8 mouse cellular contexts compared by ENCODE assay signal in the genomic region with DNA sequence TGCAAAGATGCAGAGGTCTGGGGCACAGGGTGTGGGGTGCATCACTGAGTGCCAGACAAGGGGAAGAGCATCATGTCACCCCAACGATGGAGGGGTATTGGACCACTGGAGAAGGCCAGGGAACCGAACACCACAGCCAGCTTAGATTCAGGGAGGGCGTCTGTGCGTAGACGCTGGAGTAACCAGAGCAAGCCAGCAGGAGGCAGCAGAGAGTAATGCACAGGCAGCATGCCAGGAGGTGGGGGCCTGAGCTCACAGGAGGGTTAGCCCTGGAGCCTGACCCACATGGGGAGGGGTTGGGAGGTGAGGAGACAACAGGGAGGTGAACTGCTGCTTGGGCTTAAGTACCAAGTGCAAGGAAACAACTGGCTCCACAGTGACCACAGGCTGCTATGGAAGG. TPM values are rescaled to one million over a fixed set of nuclear protein-coding genes. Genes with fewer than 3 reads are reported as not detected.
DNase-seq lines count a peak whose midpoint lies in the region; ATAC-seq and TF ChIP-seq lines count a peak whose summit lies in the region.

No protein-coding gene starts in this region.

- no peaks in the 10 kb centered on the region for H3K4me1 ChIP-seq in bone marrow macrophage, adult 2 months (ENCODE audit: control insufficient read depth, insufficient read depth, low read length)
- H3K4me1 ChIP-seq in heart, embryonic 14.5 days (ENCODE audit: control insufficient read depth in 2 of 2, insufficient read depth in 2 of 2, low read length in 2 of 2) = peaks cover 14% of the 10 kb centered on the region in 2 experiments; a peak in 3 of 4 replicates
- H3K4me1 ChIP-seq in lung, adult 2 months (ENCODE audit: control insufficient read depth, insufficient read depth, low read length) = peaks cover 10% of the 10 kb centered on the region; the same call in 1 of the 2 replicates
- H3K4me1 ChIP-seq in thymus, adult 2 months (replicated peaks; ENCODE audit: control insufficient read depth, insufficient read depth, low read length) = no peaks in the 10 kb centered on the region

- no peaks in the 10 kb centered on the region for H3K36me3 ChIP-seq in heart, embryonic 14.5 days (ENCODE audit: control insufficient read depth, insufficient read depth, low read length)
- H3K36me3 ChIP-seq in thymus, adult 2 months (ENCODE audit: control insufficient read depth, insufficient read depth, low read length) = peaks cover 11% of the 10 kb centered on the region; the same call in 1 of the 2 replicates

- no peak overlapping the region for H3K4me3 ChIP-seq in bone marrow macrophage, adult 2 months (ENCODE audit: insufficient read depth, low read length)
- no peak overlapping the region for H3K4me3 ChIP-seq in heart, embryonic 14.5 days (ENCODE audit: control insufficient read depth in 1 of 2, insufficient read depth in 1 of 2, low read depth in 1 of 2, low read length in 2 of 2)
- no peak overlapping the region for H3K4me3 ChIP-seq in lung, adult 2 months (replicated peaks; ENCODE audit: extremely low read depth, low read depth, low read length)
- H3K4me3 ChIP-seq in thymus, adult 2 months (ENCODE audit: control insufficient read depth, insufficient read depth, low read length) = no peak overlapping the region

- no peak for TF ChIP-seq POLR2A in bone marrow macrophage, adult 2 months (IDR thresholded peaks at IDR 0.05; ENCODE audit: borderline replicate concordance, low read depth, low read length)
- no peak for TF ChIP-seq POLR2A in lung, adult 2 months (IDR thresholded peaks at IDR 0.05; ENCODE audit: borderline replicate concordance, extremely low read depth, low read depth, low read length)
- no peak for TF ChIP-seq POLR2A in thymus, adult 2 months (IDR thresholded peaks at IDR 0.05; ENCODE audit: control insufficient read depth, extremely low read depth, insufficient read depth, low read length, poor library complexity)

- peak; percentile 78 to 87 for DNase-seq in CD8-positive naive resting alpha-beta T cell, adult 2 months (ENCODE audit: low read depth in 2 of 2, low spot score in 2 of 2)
- DNase-seq in kidney, postnatal 10 days = peak; percentile 85
- peak; percentile 78 for DNase-seq in lung, adult 2 months
- DNase-seq in thymus, adult 2 months = peak; percentile 88

- H3K27ac ChIP-seq in bone marrow macrophage, adult 2 months (ENCODE audit: insufficient read depth, low read depth, low read length) = no peak overlapping the region
- H3K27ac ChIP-seq in heart, embryonic 14.5 days (replicated peaks in 1 of 2; ENCODE audit: control insufficient read depth in 1 of 2, insufficient read depth in 1 of 2, low read depth in 2 of 2, low read length in 2 of 2) = no peak overlapping the region
- no peak overlapping the region for H3K27ac ChIP-seq in thymus, adult 2 months (ENCODE audit: control insufficient read depth, insufficient read depth, low read length)

- peak; percentile 80 for TF ChIP-seq CTCF in bone marrow macrophage, adult 2 months (IDR thresholded peaks at IDR 0.05; ENCODE audit: low read depth, low read length)
- peak; percentile 90 for TF ChIP-seq CTCF in lung, adult 2 months (IDR thresholded peaks at IDR 0.05; ENCODE audit: insufficient read depth, low read length)
- peak; percentile 98 for TF ChIP-seq CTCF in thymus, adult 2 months (IDR thresholded peaks at IDR 0.05; ENCODE audit: borderline replicate concordance, control insufficient read depth, extremely low read depth, insufficient read depth, low read length, poor library complexity)

- H3K9ac ChIP-seq in heart, embryonic 14.5 days (ENCODE audit: low read length) = no peak overlapping the region

- ATAC-seq in erythroblast, adult 5-6 weeks (replicated peaks; ENCODE audit: low FRiP score, poor library complexity, severe bottlenecking) = peak; percentile 46
- peak; percentile 42; the same call in 1 of the 2 replicates for ATAC-seq in heart, embryonic 14.5 days (ENCODE audit: insufficient number of reproducible peaks, insufficient read depth, low FRiP score, low read depth)
- peak; percentile 80 for ATAC-seq in neutrophil, adult 5-6 weeks (ENCODE audit: extremely low read depth, insufficient number of reproducible peaks, low FRiP score, poor library complexity, severe bottlenecking)

- no peak overlapping the region for H3K4me2 ChIP-seq in heart, embryonic 14.5 days (ENCODE audit: low read length)

- no peaks in the 10 kb centered on the region for H3K9me3 ChIP-seq in heart, embryonic 14.5 days (ENCODE audit: control insufficient read depth, low read length)

- WGBS in heart, embryonic 14.5 days = 19% methylated on average over 5 of the region's 5 CpGs
- WGBS in lung, adult 2 months = 41% methylated on average over 5 of the region's 5 CpGs
- WGBS in thymus, adult 2 months = 40% methylated on average over 5 of the region's 5 CpGs

- H3K27me3 ChIP-seq in heart, embryonic 14.5 days (ENCODE audit: control insufficient read depth, insufficient read depth, low read length) = peaks cover 55% of the 10 kb centered on the region
- no peaks in the 10 kb centered on the region for H3K27me3 ChIP-seq in thymus, adult 2 months (ENCODE audit: control insufficient read depth, insufficient read depth, low read length)

RNA-seq across cellular contexts. Expression of a gene that starts 50.0 kb away (rescaled TPM):
- 5.4 and 5.8 TPM in 2 replicates for polyA plus RNA-seq in bone marrow macrophage, adult 2 months (2012; ENCODE audit: insufficient read depth, insufficient read length, missing spikeins)
- not detected in 2 replicates for total RNA-seq in erythroblast, adult 5-6 weeks (2015; ENCODE audit: low replicate concordance)
- total RNA-seq in erythroblast, adult 5-6 weeks (2017; ENCODE audit: low replicate concordance) = not detected in 2 replicates
- polyA plus RNA-seq in heart, embryonic 14.5 days (2014; fragmentation: Nextera tagmentation; extraction: Ambion mirVana) = 4.6 TPM in 2 replicates
- 3.2 and 4.2 TPM in 2 replicates for polyA plus RNA-seq in lung, adult 2 months (2012; rRNA removed)
- total RNA-seq in neutrophil, adult 5-6 weeks (2017) = 5.1 and 6.4 TPM in 2 replicates
- 21.8 and 25.2 TPM in 2 replicates for polyA plus RNA-seq in thymus, adult 2 months (2012; rRNA removed)
